Mouse (Mus musculus) megakaryocyte, embryonic 14.5 days (primary cell): ENCODE measurements around the gene Crtam. TPM values are rescaled to one million over a fixed set of nuclear protein-coding genes. Genes with fewer than 3 reads are reported as not detected.

Source experiments
- H3K27me3 ChIP-seq: replicated peaks from 2 replicates; pipeline ENCODE3; 2012; ENCODE audit warnings: inconsistent platforms
- H3K36me3 ChIP-seq: replicated peaks from 2 replicates; pipeline ENCODE3; 2012; ENCODE audit warnings: low read length, inconsistent platforms, mixed read lengths
- H3K4me1 ChIP-seq: 2 replicates; pipeline ENCODE4 v1.6.1; 2012; ENCODE audit warnings: inconsistent platforms
- H3K4me3 ChIP-seq: replicated peaks from 2 replicates; pipeline ENCODE3; 2012; ENCODE audit warnings: moderate library complexity, mild to moderate bottlenecking, inconsistent platforms
- H3K9me3 ChIP-seq: 2 replicates; pipeline ENCODE4 v1.6.1; 2012; ENCODE audit warnings: inconsistent platforms
- FLI1 ChIP-seq: IDR thresholded peaks from 2 replicates; pipeline ENCODE4 v1.6.1; 2012; ENCODE audit warnings: low read length, inconsistent platforms, mixed read lengths
- GATA1 ChIP-seq: IDR thresholded peaks from 3 replicates; pipeline ENCODE4 v1.6.1; 2012; ENCODE audit warnings: mixed read lengths, low read length, inconsistent platforms, borderline replicate concordance
- polyA plus RNA-seq: library from polyadenylated mRNA; stranded (reverse); fragments of >175 nt; gene quantifications from 2 replicates; pipeline ENCODE4 v1.2.3, GENCODE M21; 2012; ENCODE audit warnings: low replicate concordance; ENCODE audit not compliant: insufficient read depth

Crtam gene
- polyA plus RNA-seq, 1 experiment = 0.40 TPM

DNA sequence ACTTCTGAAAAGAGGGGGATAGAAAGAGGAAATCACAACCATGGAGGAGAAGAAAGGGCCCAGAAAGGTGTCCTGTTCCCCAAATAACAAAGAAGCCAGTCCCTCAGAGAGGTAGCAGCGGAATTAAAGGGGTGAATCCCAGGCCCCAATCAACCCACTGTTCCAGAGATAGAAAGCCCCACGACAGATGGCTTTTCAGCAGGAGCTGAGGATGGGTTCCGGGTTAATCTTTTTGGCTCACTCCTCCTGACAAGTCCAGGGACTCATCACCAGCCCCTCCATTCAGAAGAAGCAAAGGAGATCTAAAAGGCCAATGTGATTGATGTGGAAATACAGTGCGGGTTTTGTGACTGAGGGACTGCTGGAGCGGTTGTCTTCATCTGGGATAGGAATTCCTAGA lies 39.2 kb upstream of the Crtam start:
- Histone ChIP-seq H3K4me1 (peaks cover 38% of the 10 kb centered on the region), H3K27me3 (no peaks in the 10 kb centered on the region), H3K36me3 (peaks cover 96% of the 10 kb centered on the region), H3K4me3 (no peak overlapping the region), H3K9me3 (no peaks in the 10 kb centered on the region)
- no peak for TF ChIP-seq GATA1
- TF ChIP-seq FLI1 = no peak

- no peak overlapping the region for H3K4me3 ChIP-seq
- no peaks in the 10 kb centered on the region for H3K9me3 ChIP-seq
- peaks cover 96% of the 10 kb centered on the region for H3K36me3 ChIP-seq
- no peaks in the 10 kb centered on the region for H3K27me3 ChIP-seq
- H3K4me1 ChIP-seq = peaks cover 21% of the 10 kb centered on the region
- no peak for TF ChIP-seq FLI1
- TF ChIP-seq GATA1 = no peak
These were observed 37.0 kb upstream of the Crtam start for GRCm38 (mm10) chr9:41041404-41041803.

DNA sequence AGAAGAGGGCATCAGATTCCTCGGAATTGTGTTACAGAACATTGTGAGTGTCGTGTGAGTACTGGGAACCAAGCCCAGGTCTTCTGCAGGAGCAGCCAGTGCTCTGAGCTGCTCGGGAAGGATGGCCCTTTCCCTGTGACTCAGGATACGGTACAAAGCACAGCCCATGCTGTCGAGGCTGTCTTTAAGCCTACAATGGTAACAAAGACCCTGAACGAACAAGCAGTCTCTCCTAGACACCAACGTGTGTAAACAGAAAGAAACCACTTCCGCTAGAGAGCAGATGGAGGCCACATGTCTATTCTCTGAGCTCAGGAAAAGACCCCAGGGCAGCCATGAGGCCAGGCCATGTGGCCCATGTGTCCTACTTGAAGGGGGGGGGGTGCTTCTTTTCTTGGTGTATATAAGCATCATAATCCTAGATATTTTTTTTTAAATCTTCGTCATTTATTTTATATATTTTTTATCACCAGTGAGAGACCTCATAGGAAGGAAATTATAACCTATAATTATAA lies 33.8 kb upstream of the Crtam start:
- no peaks in the 10 kb centered on the region for H3K9me3 ChIP-seq
- H3K4me3 ChIP-seq = no peak overlapping the region
- TF ChIP-seq GATA1 (no peak), FLI1 (no peak)
- H3K36me3 ChIP-seq = peaks cover 100% of the 10 kb centered on the region
- H3K27me3 ChIP-seq = no peaks in the 10 kb centered on the region
- H3K4me1 ChIP-seq = peaks cover 9% of the 10 kb centered on the region; the same call in 1 of the 2 replicates

DNA sequence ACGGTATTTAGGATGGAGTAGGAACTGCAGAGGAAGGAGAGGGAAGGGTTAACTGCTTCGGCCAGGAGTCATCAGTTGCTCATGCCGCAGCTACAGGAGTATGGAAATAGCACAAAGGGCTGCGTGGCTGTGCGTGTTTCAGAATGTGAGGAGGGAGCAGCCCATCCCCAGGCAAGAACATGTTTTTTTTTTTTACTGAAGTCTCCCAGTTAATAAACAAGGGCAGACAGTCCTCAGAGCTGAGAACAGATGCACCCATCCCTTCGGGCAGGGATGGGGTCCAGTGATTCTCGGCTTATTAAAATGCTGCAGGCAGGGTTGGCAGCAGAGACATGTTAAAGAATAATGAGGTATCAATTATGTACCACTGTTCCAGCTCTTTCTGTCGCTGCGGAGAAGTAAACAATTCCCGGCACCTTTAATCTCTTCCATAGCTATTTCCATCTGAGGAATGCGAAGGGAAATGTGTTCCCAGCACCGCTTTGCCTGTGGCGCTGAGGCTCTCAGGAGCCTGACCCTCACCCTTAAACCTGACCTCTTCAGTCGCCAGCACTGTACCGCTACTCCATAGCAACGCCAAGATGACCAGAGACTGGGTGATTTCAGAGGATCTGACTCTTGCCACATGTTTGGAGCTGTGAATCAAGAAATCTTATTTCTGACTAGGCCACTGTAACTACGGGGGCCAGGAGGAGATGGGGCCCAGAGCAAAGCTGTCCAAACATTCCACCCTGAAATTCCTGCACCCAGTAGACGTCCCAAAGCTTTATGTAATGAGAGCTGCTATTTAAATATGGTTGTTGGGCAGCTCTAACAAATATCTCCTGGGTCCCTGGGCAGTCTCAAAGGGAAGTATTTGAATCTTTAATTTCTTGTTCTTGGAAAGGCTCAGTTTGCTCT lies 27.4 kb upstream of the Crtam start:
- H3K9me3 ChIP-seq = no peaks in the 10 kb centered on the region
- H3K4me3 ChIP-seq = no peak overlapping the region
- TF ChIP-seq FLI1 (no peak), GATA1 (no peak)
- H3K36me3 ChIP-seq = peaks cover 99% of the 10 kb centered on the region
- no peaks in the 10 kb centered on the region for H3K27me3 ChIP-seq
- H3K4me1 ChIP-seq = no peaks in the 10 kb centered on the region

GRCm38 (mm10) chr9:41029827-41030226 lies 25.4 kb upstream of the Crtam start:
- Histone ChIP-seq H3K4me3 (no peak overlapping the region), H3K9me3 (no peaks in the 10 kb centered on the region), H3K27me3 (no peaks in the 10 kb centered on the region), H3K36me3 (peaks cover 98% of the 10 kb centered on the region), H3K4me1 (no peaks in the 10 kb centered on the region)
- TF ChIP-seq FLI1 (no peak), GATA1 (no peak)

DNA sequence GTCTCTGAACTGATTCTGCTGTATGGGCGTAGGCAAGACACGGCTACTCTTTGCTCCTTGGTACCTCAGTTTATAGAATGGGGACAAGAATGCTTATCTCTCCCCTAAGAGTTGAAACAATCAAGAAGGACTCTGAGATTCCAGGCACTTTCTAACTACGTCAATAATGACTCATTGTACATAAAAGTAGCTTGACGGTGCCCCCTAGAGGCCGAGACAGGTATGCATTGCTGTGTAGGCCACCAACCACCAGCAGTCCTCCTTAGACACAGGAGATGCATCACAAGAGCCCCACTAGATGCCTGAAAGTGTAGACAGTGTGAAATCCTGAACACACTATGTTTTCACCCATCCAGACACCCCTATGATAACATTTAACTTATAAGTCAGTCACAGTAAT lies 24.0 kb upstream of the Crtam start:
- H3K36me3 ChIP-seq = peaks cover 98% of the 10 kb centered on the region
- TF ChIP-seq FLI1 (no peak), GATA1 (no peak)
- H3K27me3 ChIP-seq = no peaks in the 10 kb centered on the region
- no peaks in the 10 kb centered on the region for H3K4me1 ChIP-seq
- no peaks in the 10 kb centered on the region for H3K9me3 ChIP-seq
- no peak overlapping the region for H3K4me3 ChIP-seq

DNA sequence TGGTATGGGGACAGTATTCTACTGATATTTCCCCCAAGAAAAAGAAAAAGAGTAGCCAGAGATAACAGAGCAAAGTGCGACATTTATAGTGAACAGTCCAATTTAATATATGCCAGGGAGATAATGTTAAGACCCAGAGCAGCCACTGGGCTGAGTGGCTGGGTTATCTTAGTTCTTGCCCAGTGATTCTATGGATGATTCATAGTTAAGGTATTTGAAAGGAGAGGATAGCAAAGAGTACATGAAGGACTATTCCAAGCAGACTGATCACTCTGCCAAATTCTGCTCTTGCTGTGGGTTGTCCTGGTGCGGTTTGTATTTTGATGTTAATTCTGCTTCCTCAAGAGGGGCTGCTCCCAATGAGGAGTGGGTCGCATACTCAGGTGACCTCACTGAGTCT lies 17.3 kb upstream of the Crtam start:
- H3K4me3 ChIP-seq = no peak overlapping the region
- H3K9me3 ChIP-seq = no peaks in the 10 kb centered on the region
- H3K36me3 ChIP-seq = peaks cover 98% of the 10 kb centered on the region
- no peaks in the 10 kb centered on the region for H3K27me3 ChIP-seq
- H3K4me1 ChIP-seq = peaks cover 15% of the 10 kb centered on the region
- TF ChIP-seq FLI1 = no peak
- no peak for TF ChIP-seq GATA1

DNA sequence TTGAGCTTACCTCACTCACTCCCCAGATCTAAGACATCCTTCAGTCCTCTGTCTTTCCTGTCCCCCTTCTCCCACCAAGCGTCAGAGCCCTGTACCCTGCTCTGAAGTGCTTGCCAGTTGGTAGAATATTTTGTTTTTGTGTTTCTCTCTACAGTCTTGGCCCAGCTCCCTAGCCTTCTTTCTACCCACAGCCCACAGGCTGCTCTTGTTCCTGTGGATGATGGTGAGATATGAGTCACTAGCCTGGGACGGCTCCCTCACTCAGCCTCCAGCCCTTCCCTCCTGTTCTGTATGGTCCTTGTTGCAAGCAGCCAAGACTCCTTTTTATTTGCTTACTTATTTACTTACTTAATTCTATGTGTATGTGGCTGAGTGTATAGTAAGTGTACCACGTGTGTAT lies 16.1 kb upstream of the Crtam start:
- H3K36me3 ChIP-seq = peaks cover 98% of the 10 kb centered on the region
- peaks cover 15% of the 10 kb centered on the region for H3K4me1 ChIP-seq
- H3K9me3 ChIP-seq = no peaks in the 10 kb centered on the region
- TF ChIP-seq GATA1 (no peak), FLI1 (no peak)
- H3K27me3 ChIP-seq = no peaks in the 10 kb centered on the region
- H3K4me3 ChIP-seq = no peak overlapping the region

GRCm38 (mm10) chr9:41014512-41014911 lies 10.1 kb upstream of the Crtam start:
- H3K27me3 ChIP-seq = no peaks in the 10 kb centered on the region
- H3K4me1 ChIP-seq = peaks cover 9% of the 10 kb centered on the region
- H3K9me3 ChIP-seq = no peaks in the 10 kb centered on the region
- peaks cover 98% of the 10 kb centered on the region for H3K36me3 ChIP-seq
- TF ChIP-seq GATA1 (no peak), FLI1 (no peak)
- no peak overlapping the region for H3K4me3 ChIP-seq

DNA sequence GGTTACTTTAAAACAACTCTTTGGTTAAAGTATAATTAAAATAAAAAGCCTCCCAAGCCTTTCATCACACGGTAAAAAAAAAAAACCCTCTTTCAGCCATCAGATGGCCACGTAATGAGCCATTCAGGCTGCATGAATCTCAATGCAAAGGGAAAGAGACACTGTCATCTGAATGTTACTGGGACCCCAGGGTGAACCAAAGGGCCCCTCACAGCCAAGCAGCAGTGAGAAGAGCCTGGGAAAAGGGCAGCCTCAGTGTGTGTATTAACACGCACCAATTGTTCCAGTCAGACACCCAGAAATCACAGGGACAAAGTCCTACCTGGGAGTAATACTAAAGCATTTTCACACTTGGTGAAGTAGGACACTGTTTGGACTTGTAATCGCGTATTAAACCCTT lies 8.0 kb upstream of the Crtam start:
- no peak for TF ChIP-seq GATA1
- Histone ChIP-seq H3K36me3 (peaks cover 93% of the 10 kb centered on the region), H3K9me3 (no peaks in the 10 kb centered on the region), H3K4me1 (peaks cover 24% of the 10 kb centered on the region), H3K27me3 (no peaks in the 10 kb centered on the region), H3K4me3 (no peak overlapping the region)
